ENCODE assay signal across 20 mouse cellular contexts in the genomic region with DNA sequence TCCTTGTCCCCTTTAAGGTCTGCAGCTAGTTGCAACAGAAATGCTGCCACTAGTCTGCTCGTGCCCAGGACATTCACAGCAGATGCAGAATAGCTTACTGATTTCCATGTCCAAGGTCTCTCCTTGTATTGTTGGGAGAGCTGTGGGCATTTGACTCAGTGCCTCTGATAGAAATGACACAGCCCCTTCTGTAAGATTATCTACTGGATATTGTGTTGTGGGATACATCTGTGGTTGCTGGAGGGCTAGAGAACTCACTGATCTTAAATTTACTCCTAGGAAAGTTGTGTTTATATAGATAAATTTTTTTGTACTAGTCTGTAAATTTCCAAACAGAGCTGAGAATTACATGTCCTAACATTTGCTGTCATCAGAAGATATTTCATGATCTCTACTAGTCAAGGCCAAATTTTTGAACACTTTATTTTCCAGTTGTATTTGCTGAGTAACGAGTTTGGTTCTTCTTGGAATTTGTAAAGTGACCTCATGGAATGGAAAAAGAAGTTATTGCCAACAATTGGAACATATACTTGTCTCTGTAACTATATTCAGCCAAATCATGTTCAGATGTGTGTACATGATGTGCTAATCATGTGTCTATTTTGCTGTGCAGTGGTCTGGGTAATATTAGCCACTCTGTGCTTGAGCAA.
DNase-seq lines count a peak whose midpoint lies in the region; ATAC-seq and TF ChIP-seq lines count a peak whose summit lies in the region.
"Had no signal": no experiment of that assay in that cellular context is flagged by ENCODE, and none has a peak within 500 bp of the region (broad histone marks: within the 10 kb centered on the region; RNA-seq: fewer than 3 reads in every experiment).

No protein-coding gene starts in this region.

- H3K9ac ChIP-seq in lung, embryonic 15.5 days = no peak overlapping the region
- H3K9ac ChIP-seq: forebrain, embryonic 13.5 days; heart, embryonic 15.5 days; hindbrain, embryonic 12.5 days; midbrain, embryonic 15.5 days had no signal

- peak; percentile 82; the same call in 1 of the 2 replicates for ATAC-seq in lung, embryonic 15.5 days (ENCODE audit: borderline replicate concordance, extremely low read depth, low FRiP score, low TSS enrichment)
- no peak for ATAC-seq in megakaryocyte-erythroid progenitor cell, adult 5-6 weeks (replicated peaks; ENCODE audit: low FRiP score, low TSS enrichment, poor library complexity, severe bottlenecking)
- ATAC-seq: forebrain, embryonic 13.5 days; midbrain, embryonic 15.5 days had no signal

- no peaks in the 10 kb centered on the region for H3K36me3 ChIP-seq in lung, embryonic 15.5 days
- H3K36me3 ChIP-seq in myocyte (ENCODE audit: control insufficient read depth, insufficient read depth) = no peaks in the 10 kb centered on the region
- H3K36me3 ChIP-seq: midbrain, embryonic 15.5 days had no signal

- H3K79me2 ChIP-seq in myocyte (ENCODE audit: control insufficient read depth, insufficient read depth) = no peaks in the 10 kb centered on the region

- H3K27ac ChIP-seq in lung, embryonic 15.5 days = peak overlapping the region; percentile 86
- H3K27ac ChIP-seq: forebrain, embryonic 13.5 days; heart, embryonic 15.5 days; hindbrain, embryonic 12.5 days; layer of hippocampus, adult 2 months; limb, embryonic 10.5 days; midbrain, embryonic 15.5 days had no signal

- 61% methylated on average over 2 of the region's 2 CpGs for WGBS in lung, embryonic 15.5 days
- 70% methylated on average over 2 of the region's 2 CpGs for WGBS in lung, adult 2 months

- H3K9me3 ChIP-seq in lung, embryonic 15.5 days = no peaks in the 10 kb centered on the region
- H3K9me3 ChIP-seq: forebrain, embryonic 13.5 days; heart, embryonic 15.5 days; hindbrain, embryonic 12.5 days; limb, embryonic 10.5 days; midbrain, embryonic 15.5 days had no signal

- no peak overlapping the region for H3K4me2 ChIP-seq in lung, embryonic 15.5 days
- peak overlapping the region; percentile 86 for H3K4me2 ChIP-seq in myocyte (ENCODE audit: low read depth)
- H3K4me2 ChIP-seq: forebrain, embryonic 13.5 days; heart, embryonic 15.5 days; hindbrain, embryonic 12.5 days; liver, embryonic 11.5 days; midbrain, embryonic 15.5 days had no signal

- H3K4me1 ChIP-seq in lung, embryonic 15.5 days = peaks cover 14% of the 10 kb centered on the region
- H3K4me1 ChIP-seq in lung, adult 2 months (ENCODE audit: control insufficient read depth, insufficient read depth, low read length) = no peaks in the 10 kb centered on the region; the same call in 1 of the 2 replicates
- H3K4me1 ChIP-seq: forebrain, embryonic 13.5 days; hindbrain, embryonic 12.5 days; limb, embryonic 10.5 days; midbrain, embryonic 15.5 days had no signal

- H3K27me3 ChIP-seq in lung, embryonic 15.5 days = no peaks in the 10 kb centered on the region
- no peaks in the 10 kb centered on the region for H3K27me3 ChIP-seq in myocyte (ENCODE audit: control insufficient read depth, insufficient read depth, insufficient read length)
- H3K27me3 ChIP-seq: forebrain, embryonic 13.5 days; heart, embryonic 15.5 days; hindbrain, embryonic 12.5 days; midbrain, embryonic 15.5 days had no signal

- H3ac ChIP-seq in myocyte (ENCODE audit: control insufficient read depth, insufficient read length) = no peak overlapping the region

- TF ChIP-seq CTCF in lung, adult 2 months (IDR thresholded peaks at IDR 0.05; ENCODE audit: insufficient read depth, low read length) = no peak

- no peak overlapping the region for H3K4me3 ChIP-seq in lung, embryonic 15.5 days
- no peak overlapping the region for H3K4me3 ChIP-seq in lung, adult 2 months (replicated peaks; ENCODE audit: extremely low read depth, low read depth, low read length)
- no peak overlapping the region for H3K4me3 ChIP-seq in myocyte
- H3K4me3 ChIP-seq: forebrain, embryonic 13.5 days; heart, embryonic 15.5 days; hindbrain, embryonic 12.5 days; layer of hippocampus, adult 2 months; limb, embryonic 10.5 days; midbrain, embryonic 15.5 days had no signal

- no peak for TF ChIP-seq POLR2A in lung, adult 2 months (IDR thresholded peaks at IDR 0.05; ENCODE audit: borderline replicate concordance, extremely low read depth, low read depth, low read length)
- no peak for TF ChIP-seq POLR2A in myocyte (IDR thresholded peaks at IDR 0.05; ENCODE audit: insufficient read length, low read depth)

- DNase-seq in adrenal gland, adult 8-10 months = peak; percentile 7
- DNase-seq in adrenal gland, adult 18-20 months (ENCODE audit: low spot score in 2 of 2) = no peak
- no peak for DNase-seq in lung, adult 2 months
- peak; percentile 87 for DNase-seq in NIH3T3 (ENCODE audit: low read depth)
- DNase-seq: B cell, adult 2 months; cerebellum, adult 9-10 months; embryo, embryonic 11 days; retina, postnatal 1 day; right cerebral cortex, postnatal 4 days; thymus, postnatal 25 days had no signal

TF ChIP-seq in myocyte, 11 proteins besides CTCF, POLR2A, EP300 and RAD21:
- no peak for TF ChIP-seq MYOG (IDR thresholded peaks at IDR 0.05; ENCODE audit: control insufficient read depth in 1 of 3, insufficient read depth in 1 of 3, insufficient read length in 2 of 3, low read depth in 2 of 3)
- TF ChIP-seq CEBPB (IDR thresholded peaks at IDR 0.05; ENCODE audit: insufficient read depth, poor library complexity, severe bottlenecking) = no peak
- no peak for TF ChIP-seq USF1 (IDR thresholded peaks at IDR 0.05; ENCODE audit: low read depth)
- TF ChIP-seq REST (IDR thresholded peaks at IDR 0.05; ENCODE audit: insufficient read depth, insufficient read length) = no peak
- TF ChIP-seq MYOD1 (IDR thresholded peaks at IDR 0.05; ENCODE audit: control insufficient read depth in 1 of 3, insufficient read length in 2 of 3, low read depth in 2 of 3) = no peak
- TF ChIP-seq E2F4 (IDR thresholded peaks at IDR 0.05; ENCODE audit: insufficient read depth) = no peak
- no peak for TF ChIP-seq MAX (IDR thresholded peaks at IDR 0.05; ENCODE audit: low read depth)
- TF ChIP-seq TCF12 (IDR thresholded peaks at IDR 0.05; ENCODE audit: insufficient read depth, poor library complexity, severe bottlenecking) = no peak
- no peak for TF ChIP-seq TCF3 (IDR thresholded peaks at IDR 0.05; ENCODE audit: insufficient read length, low read depth)
- no peak for TF ChIP-seq POLR2AphosphoS2 (IDR thresholded peaks at IDR 0.05; ENCODE audit: insufficient read length, low read depth)

Comparison
In these comparisons a context has a peak if more than half of its experiments do, and no peak if none do; other contexts are left out.
1. DNase-seq: peak in adrenal gland, adult 8-10 months (single experiment) and NIH3T3 (single experiment); none in adrenal gland, adult 18-20 months (0 of 2) and lung, adult 2 months (single experiment).